Mouse (Mus musculus): ENCODE measurements around the gene Gabarapl1.

Gabarapl1 gene

DNA sequence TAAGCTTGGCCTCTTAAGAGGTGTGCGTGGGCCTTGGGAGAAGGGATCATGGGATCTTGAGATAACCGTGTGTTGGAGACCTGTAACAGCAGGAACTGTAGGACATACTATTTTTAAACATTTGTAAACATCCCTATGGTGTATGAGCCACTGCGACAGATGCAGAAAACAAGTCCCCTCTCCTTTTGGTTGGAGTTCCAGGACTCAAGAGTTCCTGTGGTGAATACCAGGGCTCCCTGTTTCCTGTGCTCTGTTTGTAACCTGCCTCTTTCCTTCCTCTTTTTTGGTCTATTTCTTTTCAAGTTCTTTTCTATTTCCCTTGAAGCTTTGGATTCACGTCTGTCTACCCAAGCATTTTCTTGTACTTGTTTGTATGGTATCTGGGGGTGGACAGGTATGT lies 2.8 kb downstream of the Gabarapl1 start:
- no peak for DNase-seq (ENCODE audit: low read depth, low spot score)

DNA sequence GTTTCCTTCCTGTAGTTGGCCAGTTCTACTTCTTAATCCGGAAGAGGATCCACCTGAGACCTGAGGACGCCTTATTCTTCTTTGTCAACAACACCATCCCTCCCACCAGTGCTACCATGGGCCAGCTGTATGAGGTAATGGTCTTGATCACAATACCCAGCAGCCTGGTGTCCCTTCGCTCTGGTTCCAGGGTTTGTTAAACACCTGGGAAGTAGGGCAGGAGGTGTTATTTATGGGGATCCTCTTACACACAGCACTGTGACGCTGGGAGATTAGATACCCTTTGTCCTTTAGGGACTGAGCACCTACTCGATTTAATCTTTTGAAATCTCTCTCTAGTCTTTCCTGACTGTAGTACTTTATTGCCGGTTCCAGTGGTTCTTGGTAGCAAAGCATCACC lies 5.6 kb downstream of the Gabarapl1 start:
- no peak for DNase-seq (ENCODE audit: low read depth, low spot score)

DNA sequence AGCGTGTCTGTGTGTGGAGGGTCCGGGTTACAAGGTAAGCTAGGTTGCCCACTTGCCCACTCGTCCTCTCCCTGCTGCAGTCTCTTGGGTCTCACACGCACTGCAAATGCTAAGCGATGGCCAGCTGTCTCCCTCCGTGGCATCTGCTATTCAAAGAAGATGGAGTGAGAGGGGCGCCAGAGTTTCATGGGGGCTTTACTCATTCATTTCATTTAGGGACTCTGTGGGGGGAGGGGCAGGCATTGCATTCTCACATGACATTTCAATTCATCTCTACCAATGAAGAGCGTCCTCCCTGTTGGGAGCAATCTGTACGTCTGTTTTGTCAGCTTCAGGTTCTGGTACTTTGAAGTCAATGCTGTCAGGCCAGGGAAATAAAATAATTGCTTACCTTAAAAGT lies 9.0 kb downstream of the Gabarapl1 start:
- no peak for DNase-seq (ENCODE audit: low read depth, low spot score)

DNA sequence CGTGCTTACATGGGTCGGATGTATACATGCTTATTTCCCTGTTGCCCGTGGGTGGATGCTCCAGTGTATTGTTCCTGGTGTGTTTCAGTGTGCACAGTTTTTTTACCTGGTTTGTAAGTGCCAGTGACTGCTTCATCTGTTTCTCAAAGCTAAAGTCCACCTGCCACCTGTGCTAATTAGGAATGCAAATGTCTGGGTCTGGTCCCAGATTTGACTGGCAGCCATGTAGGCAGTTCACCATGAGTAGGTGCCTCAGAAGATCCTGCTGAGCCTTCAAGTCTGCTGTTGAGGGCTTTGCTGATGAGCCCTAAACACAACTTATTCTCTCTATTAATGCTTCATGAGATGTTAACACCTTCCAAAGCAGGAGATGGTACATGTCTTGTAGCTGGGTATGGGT lies 9.6 kb downstream of the Gabarapl1 start:
- DNase-seq (ENCODE audit: low read depth, low spot score): no peak

DNA sequence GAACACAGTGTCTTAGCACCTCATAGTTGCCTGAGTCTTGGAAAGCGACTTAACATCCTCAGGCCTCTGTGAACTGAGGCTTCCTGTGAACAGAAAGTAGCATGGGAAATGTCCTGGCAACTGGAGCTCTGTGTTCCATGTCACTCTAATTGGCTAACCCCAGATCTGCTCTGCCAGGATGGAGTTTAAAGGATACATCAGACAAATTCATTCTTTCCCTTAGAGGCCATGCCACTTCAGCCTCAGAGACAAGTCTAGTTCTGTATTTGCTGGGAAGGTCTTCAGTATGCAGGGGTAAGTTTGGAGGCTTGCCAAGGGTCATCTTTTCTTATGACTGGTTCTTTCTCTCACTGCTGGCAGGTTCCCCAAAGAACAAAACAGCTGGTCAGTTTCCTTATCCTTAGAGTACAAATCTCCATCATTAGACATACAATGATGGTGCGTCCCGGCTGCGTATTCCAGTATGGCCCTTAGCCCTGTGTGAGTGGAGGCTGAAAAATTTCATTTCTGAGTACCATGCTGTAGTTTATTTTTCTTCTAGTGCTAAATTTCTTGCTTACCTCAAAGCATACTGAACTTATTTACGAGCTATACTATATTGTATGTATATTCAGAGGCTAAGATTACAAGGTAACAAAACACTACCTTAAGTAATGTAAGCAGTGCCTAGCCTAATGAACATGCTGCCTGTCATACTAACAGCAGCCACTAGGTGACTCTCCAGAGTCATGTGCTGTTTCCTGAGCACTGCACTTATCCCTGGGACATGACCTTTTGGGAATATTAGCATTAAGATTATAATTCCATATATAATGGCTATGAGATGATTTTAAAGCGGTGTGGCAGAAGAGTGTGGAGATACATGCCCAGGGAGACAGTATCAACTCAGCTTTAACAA lies 11.0 kb downstream of the Gabarapl1 start:
- DNase-seq (ENCODE audit: low read depth, low spot score): peak; percentile 55

DNA sequence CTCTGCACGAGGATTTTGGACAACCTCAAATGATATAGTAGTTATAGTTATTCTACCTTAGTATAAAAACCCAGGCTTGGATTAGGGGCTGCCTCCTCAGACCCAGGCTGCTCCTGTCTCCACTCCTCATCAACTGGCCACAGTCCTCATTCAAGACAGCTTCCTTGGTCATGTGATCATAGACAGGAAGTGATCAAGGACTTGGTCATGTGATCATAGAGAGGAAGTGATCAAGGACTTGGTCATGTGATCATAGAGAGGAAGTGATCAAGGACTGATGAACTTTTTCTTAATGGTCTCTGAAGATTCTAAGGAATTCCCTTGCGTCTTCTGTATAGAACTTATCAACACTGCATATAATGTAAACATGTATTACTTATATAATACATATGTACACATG lies 14.3 kb downstream of the Gabarapl1 start:
- no peak for DNase-seq (ENCODE audit: low read depth, low spot score)

DNA sequence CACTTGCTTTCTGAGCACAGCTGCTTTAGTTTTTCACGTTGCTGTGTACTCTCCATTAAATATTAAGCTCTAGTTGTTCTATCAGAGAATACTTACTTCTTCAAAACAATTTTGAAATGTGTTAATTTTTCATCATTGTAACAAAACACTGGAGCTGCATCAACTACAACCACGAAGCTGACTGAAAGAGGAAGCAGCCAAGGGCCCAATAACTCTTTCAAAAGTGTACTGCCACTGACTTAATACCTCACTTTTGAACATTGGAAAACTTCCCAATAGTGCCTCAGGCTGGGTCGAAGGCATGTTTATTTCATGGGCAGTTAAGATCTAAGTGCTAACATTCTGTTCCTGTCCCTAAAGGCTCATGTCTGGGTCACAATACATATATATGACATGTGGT lies 15.0 kb downstream of the Gabarapl1 start:
- DNase-seq (ENCODE audit: low read depth, low spot score): no peak

DNA sequence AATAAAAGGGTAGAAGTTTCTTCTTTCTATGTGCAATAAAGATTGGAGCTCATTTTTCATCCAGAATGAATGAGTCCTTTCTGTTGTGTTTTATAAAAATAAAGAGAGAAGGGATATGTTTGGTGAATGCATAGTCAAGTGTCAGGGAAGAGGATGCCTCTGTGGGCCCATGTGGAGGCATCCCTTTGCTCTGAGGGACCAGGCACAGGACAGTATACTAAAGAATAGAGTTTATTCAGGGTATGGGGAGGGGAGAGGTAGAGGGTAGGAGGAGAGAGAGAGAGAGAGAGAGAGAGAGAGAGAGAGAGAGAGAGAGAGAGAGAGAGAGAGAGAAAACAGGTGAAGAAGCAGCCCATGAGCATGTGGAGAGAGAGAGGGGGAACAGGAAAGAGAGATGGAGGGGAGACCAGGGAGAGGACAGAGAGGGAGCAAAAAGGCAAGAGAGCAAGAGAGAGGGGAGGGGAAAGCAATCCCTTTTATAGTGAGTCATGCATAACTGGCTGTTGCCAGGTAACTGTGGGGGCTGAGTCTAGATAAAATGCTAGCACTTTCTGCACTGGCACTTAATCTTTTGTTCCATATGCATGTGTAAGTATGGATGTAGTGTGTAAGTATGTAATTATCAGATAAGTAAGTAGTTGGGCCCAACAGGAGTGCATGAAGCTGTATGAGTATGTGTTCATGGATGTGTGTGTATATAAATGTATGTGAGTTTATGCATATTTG lies 24.5 kb downstream of the Gabarapl1 start:
- no peak for DNase-seq (ENCODE audit: low read depth, low spot score)

DNA sequence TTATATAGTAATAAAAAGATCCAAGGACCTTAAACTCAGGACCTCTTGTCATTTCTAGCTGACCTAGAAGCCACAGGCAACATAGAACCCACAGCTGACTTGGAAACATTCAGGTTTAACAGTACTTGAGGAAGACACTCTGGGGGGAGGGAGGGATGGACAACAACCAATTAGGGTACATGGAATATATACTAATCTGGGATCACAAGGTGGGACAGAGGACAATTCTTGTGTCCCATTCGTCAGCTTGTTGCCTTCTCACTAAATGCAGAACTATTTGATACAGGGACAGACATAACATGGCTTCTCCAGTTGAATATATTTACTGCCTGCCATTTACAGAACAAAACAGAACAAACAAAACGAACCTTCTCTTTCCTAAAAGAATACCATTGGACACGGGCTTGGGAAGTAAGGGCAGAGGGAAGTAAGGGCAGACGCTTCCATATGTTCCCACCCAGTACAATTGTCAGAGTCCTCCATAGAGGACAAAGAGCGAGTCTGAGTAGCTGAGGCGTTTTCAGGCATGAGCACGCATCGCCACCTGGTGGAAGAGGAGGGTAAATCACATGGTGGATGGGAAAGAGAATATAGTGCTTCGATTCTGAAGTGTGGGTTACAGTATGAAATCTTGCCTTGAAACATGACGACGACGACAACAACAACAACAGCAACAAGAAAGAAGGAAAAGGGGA lies 26.1 kb downstream of the Gabarapl1 start:
- DNase-seq (ENCODE audit: low read depth, low spot score): peak; percentile 70

DNA sequence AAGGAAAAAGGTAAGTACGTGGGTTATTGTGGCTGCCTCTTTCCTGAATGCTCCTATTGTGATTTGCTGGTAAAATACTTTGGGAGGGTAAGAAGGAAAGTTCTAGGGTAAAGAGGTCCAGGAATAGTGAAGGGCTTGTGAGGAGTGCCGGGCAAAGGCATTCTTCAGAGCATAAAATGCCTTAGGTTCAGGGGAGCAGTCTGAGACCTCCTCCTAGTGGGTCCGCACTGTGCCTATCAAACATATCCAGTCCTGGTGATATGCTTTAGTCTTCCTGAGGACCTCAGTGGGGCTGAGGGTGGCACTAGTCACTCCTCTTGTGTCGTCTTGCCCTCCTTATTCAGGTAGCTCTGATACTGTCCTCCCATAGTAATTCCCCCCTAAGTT lies 26.7 kb downstream of the Gabarapl1 start:
- no peak for DNase-seq (ENCODE audit: low read depth, low spot score)

DNA sequence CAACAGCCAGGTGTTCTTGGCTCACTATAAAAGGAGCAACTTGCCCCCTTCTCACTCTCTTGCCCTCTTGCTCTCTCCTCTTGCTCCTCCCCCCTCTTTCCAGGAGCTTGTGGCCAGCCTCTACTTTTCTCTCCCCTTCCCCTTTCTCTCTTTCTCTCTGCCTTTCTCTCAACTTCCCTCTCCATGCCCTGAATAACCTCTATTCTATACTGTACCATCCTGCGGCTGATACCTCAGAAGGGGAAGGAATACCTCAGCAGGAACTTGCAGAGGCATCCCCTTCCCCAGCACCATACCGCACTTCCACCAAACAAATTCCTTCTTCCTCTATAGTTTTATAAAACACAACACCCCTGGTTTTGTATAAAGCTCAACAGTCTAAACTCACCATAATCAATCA lies 32.3 kb downstream of the Gabarapl1 start:
- DNase-seq (ENCODE audit: low read depth, low spot score): no peak

DNA sequence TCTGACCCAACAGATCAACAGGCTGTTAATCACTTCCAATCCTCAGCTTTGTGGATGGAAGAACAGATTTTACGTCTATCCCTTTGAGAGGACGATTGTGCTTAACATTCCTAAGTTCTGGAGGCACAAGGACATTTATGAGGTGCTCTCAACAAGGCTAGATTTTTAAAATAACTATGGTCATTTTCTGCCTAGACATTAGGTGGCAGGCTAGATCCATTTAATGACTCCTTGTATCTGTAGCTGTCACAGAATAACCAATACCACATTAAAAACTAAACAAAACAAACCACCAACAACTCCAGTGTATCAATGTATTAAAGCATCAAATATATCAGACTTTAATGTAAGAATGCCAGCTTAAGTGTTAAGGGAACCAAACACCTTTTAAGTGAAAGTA lies 42.4 kb downstream of the Gabarapl1 start:
- no peak for DNase-seq (ENCODE audit: low read depth, low spot score)

DNA sequence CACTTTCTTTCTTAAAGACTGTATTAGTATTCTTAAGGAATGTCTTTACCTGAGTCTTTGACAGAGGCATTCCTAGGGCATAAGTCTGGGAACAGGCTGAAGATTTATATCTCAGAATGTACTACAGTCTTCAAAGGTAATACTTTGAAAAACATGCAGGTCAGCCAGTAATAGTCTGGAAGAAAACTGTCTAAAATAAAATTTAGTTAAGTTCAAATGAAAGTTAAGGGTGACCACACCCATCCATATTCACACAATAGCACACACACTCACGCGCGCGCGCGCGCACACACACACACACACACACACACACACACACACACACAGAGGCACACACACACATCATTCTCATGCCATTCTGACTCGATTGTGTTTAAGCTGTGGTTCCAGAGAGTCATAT lies 44.6 kb downstream of the Gabarapl1 start, which contains the start of gene Klre1:
Klre1 (plus strand) TSS at position 301 of the 400 bp plus-strand sequence.
- no peak for DNase-seq (ENCODE audit: low read depth, low spot score)

DNA sequence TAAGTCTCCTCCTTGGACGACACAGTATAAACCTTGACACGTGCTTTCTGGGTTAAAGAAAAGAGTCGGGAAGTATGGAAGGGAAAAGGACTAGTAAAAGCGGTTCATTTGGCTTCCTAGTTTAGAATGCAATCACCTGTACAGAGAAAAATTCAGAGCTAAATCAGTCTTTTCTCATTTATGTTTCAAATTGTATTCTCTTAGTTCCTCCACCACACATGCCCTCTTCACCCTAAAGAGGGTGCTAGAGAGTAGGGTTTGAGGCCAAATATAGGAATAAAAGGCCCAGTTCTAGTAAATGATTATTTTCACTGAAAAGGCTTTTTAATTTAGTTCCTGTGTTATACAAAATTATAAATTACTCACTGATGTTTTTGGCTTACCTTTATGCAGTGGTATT lies 48.3 kb downstream of the Gabarapl1 start:
- no peak for DNase-seq (ENCODE audit: low read depth, low spot score)

DNA sequence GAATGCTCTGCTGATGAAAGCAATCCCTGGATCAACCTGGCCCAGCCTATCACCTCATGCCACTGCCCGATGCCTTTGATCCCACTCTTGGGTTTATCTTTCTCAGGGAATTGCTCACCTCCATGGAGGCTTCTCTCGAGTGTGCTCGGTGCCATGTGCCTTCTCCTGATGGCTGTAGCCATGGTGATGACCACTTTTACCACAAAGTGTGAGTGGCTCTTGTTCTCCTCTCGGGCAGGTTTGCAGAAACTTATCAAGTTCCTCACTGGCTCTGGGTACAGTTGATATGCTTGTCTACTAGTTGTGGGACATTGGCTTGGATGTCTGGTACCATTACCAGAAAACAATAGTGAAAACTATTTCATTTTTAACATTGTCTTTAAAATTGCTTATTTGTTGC lies 48.9 kb downstream of the Gabarapl1 start:
- no peak for DNase-seq (ENCODE audit: low read depth, low spot score)

DNA sequence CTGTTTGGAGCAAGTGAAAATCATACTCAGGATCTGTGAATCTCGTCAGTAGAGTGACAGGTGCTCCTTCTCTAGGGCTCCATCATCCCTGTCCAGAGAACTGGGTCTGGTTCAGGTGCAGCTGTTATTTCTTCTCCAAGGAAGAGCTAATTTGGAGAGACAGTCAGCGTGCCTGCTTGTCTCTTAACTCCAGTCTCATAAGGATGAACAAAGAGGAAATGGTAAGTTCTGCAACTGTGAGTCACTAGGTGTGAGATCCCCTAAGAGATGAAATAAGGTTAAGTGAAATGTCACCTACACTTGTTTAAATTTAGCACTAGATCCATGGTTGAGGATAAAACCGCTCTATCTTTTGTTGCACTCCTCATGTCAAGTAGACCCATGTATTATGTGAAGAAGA lies 50.1 kb downstream of the Gabarapl1 start:
- DNase-seq (ENCODE audit: low read depth, low spot score): no peak

DNA sequence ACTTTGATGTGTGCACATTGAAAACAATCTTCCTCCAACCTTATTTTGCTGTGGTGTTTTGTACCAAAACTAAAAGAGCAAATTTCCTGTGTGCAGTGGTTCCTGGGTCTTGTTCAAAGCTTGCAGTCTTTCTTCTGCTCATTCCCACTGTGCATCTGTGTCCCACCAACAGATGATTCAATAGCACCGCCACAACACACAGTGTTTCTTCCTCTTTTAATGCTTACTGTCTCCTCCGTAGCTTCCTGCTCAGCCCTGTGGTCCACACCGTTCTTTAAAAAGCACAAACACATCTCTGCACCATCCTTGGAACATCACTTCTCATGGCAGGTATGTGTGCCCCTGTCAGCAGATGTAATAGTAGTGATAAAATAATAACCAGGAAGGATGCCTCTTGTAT lies 58.5 kb downstream of the Gabarapl1 start, which contains the start of gene Klrd1:
Klrd1 (plus strand) TSS at position 275 of the 400 bp plus-strand sequence.
- no peak for DNase-seq (ENCODE audit: low read depth, low spot score)

All from forelimb bud, embryonic 11.5 days (tissue).